Mouse (Mus musculus): Measurements from ENCODE around the gene R3hdml. TPM values are rescaled to one million over a fixed set of nuclear protein-coding genes. Genes with fewer than 3 reads are reported as not detected.

The R3hdml gene
- not detected in 4 replicates for total RNA-seq (2023; ENCODE audit: inconsistent age)

GRCm38 (mm10) chr2:163492018-163492417, at the start of gene R3hdml:
Gene R3hdml, plus strand, starts transcription at chr2:163492318.

GRCm38 (mm10) chr2:163472466-163472851, 19.7 kb upstream of the R3hdml start, which contains the start of gene Fitm2:
Gene Fitm2, minus strand, starts transcription at chr2:163472629.

GRCm38 (mm10) chr2:163506300-163507004, 14.3 kb downstream of the R3hdml start, which contains the start of gene Hnf4a:
Gene Hnf4a, plus strand, starts transcription at chr2:163506808.

Other genes with a start within 250 kb of the R3hdml start
- not detected in 4 replicates for gene Jph2, start 94.3 kb upstream of the R3hdml start, total RNA-seq (2023; ENCODE audit: inconsistent age)
- 125 to 155 TPM (median 138 TPM) in 4 replicates for gene Oser1, start 67.6 kb upstream of the R3hdml start, total RNA-seq (2023; ENCODE audit: inconsistent age)
- gene Gdap1l1, start 53.8 kb upstream of the R3hdml start, total RNA-seq (2023; ENCODE audit: inconsistent age), result not detected in 4 replicates
- gene Fitm2, start 19.7 kb upstream of the R3hdml start, total RNA-seq (2023; ENCODE audit: inconsistent age), result 2.9 to 4.8 TPM (median 4.1 TPM) in 4 replicates
- not detected in 4 replicates for gene Hnf4a, start 14.5 kb downstream of the R3hdml start, total RNA-seq (2023; ENCODE audit: inconsistent age)
- gene Ttpal, start 110.0 kb downstream of the R3hdml start, total RNA-seq (2023; ENCODE audit: inconsistent age), result 206 to 224 TPM (median 216 TPM) in 4 replicates
- gene Serinc3, start 152.8 kb downstream of the R3hdml start, total RNA-seq (2023; ENCODE audit: inconsistent age), result 1,527 to 1,585 TPM (median 1,561 TPM) in 4 replicates
- gene Pkig, start 166.1 kb downstream of the R3hdml start, total RNA-seq (2023; ENCODE audit: inconsistent age), result 253 to 312 TPM (median 261 TPM) in 4 replicates